Mouse (Mus musculus) left cerebral cortex, adult 9 months (tissue): ENCODE data around the gene Defb45.

Experiments
- DNase-seq, 2 experiments: peaks; one replicate each; pipeline ENCODE4 v3.0.0; 2022; ENCODE audit warnings: low spot score in 2 of 2

The Defb45 gene

GRCm38 (mm10) chr2:152599299-152599698 is at the start of gene Defb45:
Defb45 (minus strand) TSS chr2:152599399.
- DNase-seq = no peak

GRCm38 (mm10) chr2:152639406-152640113 is 40.4 kb upstream of the Defb45 start:
- no peak for DNase-seq

DNA sequence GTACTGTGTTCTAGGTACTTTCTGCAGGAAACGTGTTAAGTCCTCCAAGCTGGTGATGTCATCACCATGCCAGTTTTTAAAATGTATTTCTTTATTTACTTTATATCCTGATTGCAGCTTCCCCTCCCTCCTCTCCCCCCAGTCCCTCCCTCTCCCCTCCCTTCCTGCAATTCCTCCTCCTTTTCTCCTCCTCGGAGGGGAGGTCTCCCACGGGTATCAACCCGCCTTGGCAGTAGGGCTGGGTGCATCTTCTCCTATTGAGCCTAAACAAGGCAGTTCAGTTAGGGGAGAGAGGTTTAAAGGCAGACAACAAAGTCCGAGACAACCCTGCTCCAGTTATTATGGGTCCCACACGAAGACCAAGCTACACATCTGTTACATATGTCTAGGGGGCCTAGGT is 39.7 kb upstream of the Defb45 start:
- DNase-seq = no peak

DNA sequence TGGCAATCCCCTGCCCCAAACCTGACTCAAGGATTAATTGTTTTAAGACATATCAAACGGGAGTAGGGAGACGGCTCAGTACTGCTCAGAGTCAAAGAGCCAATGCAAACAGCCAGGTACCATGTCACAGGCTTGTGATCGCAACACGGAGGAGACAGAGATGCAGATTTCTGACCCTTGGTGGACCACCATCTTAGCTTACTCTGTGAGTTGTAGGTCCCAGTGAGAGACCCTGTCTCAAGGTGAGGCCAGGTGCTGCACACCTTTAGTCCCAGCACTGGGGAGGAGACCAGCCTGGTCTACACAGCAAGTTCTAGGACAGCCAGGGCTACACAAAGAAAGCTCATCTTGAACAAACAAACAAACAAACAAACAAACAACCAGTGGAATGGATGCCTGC is 38.2 kb upstream of the Defb45 start:
- DNase-seq = no peak

- no peak for DNase-seq
Measured at GRCm38 (mm10) chr2:152637006-152637322, 37.8 kb upstream of the Defb45 start.

DNA sequence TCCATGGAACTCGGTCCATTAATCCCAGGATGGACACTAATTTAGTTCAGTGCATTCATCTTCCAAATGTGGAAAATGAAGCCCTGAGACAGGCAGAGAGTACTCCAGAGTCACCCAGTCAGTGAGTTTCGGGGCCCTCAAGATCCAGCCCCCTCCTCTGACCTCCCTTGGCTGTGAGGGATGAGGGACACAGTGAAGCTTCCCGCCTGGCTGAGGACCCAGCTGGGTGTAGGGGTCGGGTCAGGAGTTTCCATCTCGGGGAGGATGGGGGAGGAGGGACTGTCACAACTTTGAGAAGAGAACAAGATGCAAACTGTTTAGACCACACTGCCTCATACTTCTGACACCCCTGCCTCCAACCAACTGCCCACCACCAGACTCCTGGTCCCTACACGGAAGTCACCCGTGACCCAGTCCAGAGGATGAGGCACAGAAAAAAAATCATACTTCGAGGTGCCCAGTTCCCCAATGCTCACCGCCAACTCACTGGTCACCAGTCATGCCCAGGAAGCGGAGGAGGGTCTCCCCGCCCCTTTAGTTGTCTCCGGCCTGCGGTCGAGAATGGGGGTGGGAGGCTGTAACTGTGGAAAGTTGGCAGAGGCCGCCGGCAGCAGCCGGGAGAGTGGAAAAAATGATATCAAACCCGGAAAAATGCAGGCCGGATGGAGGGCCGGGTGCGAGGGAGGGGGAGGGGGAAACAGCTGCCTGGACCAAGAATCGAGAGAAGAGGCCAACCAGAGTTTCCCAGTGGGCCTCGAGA is 37.2 kb upstream of the Defb45 start:
- DNase-seq = no peak

GRCm38 (mm10) chr2:152634311-152634710 is 35.1 kb upstream of the Defb45 start:
- DNase-seq = no peak

GRCm38 (mm10) chr2:152633334-152633733 is 34.1 kb upstream of the Defb45 start:
- DNase-seq = no peak

- DNase-seq = no peak
Measured at GRCm38 (mm10) chr2:152629904-152630303, 30.7 kb upstream of the Defb45 start.

GRCm38 (mm10) chr2:152629239-152629638 is 30.0 kb upstream of the Defb45 start:
- DNase-seq = no peak

DNA sequence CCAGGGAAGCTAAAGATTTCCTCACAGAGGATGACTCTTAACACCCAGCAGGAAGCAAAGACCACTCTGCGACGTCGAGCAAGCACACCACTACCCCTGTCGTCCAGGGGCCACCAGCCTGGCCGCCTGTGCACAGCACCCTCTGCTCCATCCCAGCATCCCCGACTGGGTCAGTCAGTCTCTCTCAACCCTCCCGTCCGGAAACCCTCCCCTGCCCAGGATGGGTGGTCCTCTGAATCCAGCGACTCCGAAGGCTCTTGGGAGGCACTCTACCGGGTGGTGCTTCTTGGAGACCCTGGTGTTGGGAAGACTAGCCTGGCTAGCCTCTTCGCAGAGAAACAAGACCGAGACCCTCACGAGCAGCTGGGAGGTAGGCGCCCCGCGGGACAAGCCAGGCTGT is 28.9 kb upstream of the Defb45 start:
- DNase-seq = no peak

GRCm38 (mm10) chr2:152626774-152627591 is 27.8 kb upstream of the Defb45 start, which contains the start of gene Rem1:
Rem1 (plus strand) TSS chr2:152626951.
- DNase-seq = no peak

DNA sequence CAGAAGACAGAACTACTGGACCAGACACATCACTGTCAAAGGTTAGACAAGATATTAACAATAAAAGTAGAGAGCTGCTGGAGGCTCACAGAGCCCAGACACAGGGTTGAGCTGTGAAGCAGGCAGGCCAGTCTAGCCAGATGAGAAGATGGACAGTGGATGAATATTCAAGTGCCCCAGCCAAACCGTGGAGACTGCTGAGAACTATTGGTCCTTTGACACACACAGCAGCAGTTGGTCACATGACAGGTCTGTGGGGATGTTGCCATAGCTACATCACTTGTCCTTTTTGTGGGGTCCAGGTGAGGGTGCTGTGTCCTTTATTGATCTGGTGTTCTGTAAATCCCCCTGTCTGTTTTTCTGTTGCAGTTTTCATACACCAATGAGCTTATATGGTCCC is 26.1 kb upstream of the Defb45 start:
- DNase-seq = no peak

GRCm38 (mm10) chr2:152624566-152624965 is 25.4 kb upstream of the Defb45 start:
- DNase-seq = no peak

GRCm38 (mm10) chr2:152622953-152623352 is 23.8 kb upstream of the Defb45 start, which contains the start of gene Defb25:
Defb25 (minus strand) TSS chr2:152623053.
- no peak for DNase-seq

DNA sequence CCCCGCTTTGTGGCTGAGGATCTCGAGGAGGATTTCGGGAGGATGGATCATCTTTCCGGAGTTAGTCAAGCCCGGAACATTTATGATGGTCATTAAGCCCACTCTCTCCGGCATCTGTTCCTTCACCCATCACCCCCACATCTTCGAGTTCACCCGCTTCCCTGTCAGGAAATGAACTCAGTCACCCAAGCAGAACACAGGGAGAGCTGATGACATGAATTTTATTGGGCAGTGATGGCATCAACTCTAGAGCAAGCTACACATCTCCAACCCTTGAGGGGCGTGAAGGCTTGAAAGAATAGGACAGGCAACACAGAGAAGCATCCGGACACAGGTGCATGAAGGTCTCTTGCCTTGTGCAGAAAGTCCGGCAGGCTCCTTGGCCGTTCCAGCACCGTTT is 23.0 kb upstream of the Defb45 start:
- no peak for DNase-seq

DNA sequence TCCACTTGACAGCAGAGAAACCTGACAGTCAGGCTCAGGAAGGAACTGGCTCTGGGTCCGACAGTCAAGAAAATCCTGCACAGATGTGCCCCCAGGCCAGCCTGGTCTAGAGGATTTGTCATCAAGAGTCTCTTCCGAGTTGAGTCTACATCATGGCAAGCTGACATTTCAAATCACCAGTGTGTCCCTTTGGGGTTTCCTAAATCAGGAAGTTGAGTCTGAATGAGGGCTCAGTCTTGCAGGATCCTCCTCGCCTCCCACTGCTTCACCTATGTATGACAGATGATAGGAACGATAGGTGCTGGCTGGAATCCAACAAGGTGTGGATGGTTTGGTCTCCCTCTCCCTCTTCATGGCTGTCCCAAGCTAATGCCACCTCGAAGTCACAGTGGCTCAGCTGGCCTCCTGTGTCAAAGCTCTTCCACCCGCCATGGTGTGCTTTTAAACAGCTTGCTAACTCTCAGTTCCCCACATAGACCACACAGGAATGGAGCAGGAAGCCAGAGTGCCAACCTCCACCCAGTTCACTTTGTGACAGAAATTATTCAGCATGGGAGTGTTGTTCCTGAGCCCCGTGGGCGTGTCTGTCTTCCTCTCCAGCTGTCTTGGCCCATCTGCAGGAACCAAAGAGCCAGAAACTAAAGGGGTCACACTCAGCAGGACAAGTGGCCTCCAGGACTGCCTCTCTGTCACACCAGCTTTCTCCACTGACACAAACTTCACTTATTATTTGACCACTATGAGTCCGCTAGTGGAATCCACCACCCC is 21.4 kb upstream of the Defb45 start:
- peak in 1 of 2 experiments; percentile 19 for DNase-seq

- no peak for DNase-seq
Measured at GRCm38 (mm10) chr2:152617374-152617773, 18.2 kb upstream of the Defb45 start.

DNA sequence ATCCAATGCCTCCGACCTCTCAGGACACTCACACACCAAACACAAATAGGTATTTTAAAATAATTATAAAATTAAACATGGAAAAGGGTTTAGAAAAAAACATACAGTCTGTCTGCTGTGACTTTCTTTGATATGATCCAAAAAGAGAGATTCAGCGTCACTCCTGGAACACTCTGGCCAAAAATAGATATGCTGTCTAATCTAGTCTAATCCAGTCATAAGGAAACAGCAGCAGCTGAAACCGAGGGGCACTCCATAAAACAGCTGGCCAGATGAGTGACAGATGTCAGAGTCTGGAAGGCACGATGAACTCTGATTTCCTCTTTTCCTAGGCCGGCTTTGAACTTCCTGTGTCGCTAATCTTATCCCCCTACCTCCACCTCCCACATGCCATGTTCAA is 17.3 kb upstream of the Defb45 start:
- no peak for DNase-seq

DNA sequence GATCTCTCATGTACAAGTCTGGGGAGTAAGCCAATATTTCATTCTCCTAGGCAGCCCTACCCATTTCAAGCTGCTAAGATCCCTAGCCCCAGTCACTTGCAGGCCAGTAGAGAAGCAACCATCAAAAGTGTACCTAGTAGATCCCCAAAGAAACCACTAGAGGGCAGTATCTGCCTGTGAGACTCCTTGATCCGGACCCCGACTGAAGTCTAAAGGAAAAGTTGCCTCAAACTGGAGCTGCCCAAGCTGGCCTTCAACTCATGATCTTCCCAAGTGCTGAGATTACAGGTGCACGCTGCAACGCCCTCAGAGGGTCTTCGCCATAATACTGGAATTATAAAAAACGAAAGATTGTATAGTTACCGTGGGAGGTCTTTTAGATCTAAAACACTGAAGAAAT is 16.4 kb upstream of the Defb45 start:
- DNase-seq = peak in 1 of 2 experiments; percentile 64

DNA sequence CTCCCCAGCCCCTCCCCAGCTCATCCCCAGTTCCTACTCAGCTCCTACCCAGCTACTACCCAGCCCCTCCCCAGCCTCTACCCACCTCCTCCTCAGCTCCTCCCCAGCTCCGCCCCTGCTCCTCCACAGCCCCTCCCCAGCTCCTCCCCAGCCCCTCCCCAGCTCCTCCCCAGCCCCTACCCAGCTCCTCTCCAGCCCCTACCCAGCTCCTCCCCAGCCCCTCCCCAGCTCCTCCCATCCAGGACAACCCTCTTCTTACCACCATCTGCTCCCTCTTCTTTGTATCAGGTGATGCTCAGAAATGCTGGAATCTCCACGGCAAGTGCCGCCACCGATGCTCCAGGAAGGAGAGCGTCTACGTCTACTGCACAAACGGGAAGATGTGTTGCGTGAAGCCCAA is 13.0 kb upstream of the Defb45 start:
- no peak for DNase-seq

DNA sequence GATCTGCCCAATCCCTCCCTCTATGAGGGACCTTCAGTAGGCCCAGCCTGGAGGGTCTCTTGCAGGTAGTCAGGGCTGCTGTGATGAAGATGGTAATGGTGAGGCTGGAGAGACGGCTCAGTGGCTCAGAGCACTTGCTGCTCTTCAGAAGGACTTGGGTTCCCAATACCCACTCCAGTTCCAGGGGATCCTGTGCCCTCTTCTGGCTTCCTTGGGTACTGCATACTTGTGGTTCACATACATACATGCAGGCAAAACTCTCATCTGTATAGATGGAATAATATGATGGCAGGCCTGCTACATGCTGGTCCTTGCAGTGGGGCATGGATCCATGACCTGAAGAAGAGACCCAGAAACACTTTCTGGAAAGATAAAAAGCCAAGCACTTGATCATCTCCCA is 9.5 kb upstream of the Defb45 start:
- no peak for DNase-seq
